Mouse (Mus musculus): ENCODE data around the gene Fitm2.
"Not testable (repeated sequence)": the region's sequence is repeated elsewhere in the genome, so short reads cannot be mapped to it uniquely, and the experiment has no call there.

Fitm2 gene

DNA sequence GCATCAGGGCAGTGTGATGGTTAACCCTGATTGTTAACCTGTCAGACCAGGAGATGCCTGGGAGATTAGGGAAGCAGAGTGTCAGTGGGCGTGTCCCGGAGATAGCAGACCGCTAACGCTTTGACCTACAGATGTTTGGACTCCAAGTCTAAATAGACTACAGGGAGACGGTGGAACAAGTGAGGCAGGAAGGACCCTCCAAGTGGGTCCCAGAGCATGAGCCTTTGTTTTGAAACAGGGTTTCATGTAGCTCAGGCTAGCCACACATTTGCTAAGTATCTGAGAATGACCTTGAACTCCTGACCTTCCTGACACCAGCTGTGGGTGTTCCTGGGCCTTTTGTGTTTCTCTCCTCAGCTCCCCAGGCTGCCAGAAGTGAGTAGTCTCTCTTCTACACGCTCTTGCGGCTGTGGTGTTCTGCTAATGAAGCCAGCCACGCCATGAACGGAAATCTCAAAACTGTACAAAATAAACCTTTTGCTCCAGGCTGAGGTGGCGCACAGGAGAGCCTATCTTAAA, 9.1 kb downstream of the Fitm2 start:
- no peak for DNase-seq (ENCODE audit: low spot score)

DNA sequence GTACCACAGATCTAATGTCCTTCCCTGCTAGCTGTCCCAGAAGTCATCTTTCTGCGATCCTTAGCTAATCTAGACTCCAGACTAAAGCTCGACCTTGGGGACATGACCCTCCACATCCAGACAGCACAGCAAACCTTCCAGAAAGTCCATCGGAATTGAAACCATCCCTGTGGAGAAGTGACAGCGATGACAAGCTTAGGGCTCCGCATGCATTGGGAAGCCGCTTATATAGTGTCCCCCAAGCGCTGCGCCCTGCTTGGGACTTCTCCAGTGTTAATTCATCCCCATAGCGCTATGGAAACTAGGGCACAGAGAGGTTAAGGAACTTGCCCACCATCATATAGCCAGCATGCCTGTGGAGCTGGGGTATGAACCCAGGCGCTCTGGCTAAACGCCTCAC, 9.6 kb downstream of the Fitm2 start:
- DNase-seq (ENCODE audit: low spot score), result no peak

DNA sequence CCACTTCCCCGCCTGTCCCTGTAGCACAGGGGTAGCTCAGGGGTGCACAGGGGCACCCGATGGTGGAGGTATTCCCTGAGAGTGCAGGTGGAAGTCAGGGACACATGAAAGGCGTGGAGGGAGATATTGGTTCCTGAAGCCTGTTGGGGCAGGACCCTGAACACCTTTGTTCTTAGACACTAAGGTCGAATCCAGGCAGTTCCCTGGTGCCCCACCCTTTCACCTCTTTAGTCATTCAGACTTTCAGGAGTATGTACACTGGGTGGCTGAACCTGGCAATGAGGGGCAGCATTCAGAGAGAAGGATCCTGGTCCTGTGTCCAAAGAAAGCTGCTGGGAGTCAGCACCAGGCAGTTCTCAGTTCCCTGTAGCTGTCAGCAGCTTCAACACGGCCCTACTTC, 10.0 kb downstream of the Fitm2 start:
- DNase-seq (ENCODE audit: low spot score), result no peak

DNA sequence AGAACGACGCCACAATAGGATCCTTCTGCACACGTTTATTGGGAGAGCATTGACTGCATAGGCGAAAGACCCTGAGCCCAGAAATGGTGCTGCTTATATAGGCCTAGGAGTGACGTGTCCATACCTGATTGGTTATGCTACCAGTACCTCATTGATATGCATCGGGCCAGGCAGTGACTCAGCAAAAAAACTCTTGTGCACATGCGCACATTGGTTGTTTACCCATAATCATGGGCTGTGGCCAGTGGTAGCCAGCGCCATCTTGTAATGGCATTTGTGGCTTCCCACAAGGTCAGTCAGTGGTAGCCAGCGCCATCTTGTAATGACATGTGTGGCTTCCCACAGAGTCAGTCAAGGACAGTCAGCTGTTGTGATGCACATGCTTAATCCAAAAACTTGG, 11.1 kb downstream of the Fitm2 start:
- not testable (repeated sequence) for DNase-seq (ENCODE audit: low spot score)

DNA sequence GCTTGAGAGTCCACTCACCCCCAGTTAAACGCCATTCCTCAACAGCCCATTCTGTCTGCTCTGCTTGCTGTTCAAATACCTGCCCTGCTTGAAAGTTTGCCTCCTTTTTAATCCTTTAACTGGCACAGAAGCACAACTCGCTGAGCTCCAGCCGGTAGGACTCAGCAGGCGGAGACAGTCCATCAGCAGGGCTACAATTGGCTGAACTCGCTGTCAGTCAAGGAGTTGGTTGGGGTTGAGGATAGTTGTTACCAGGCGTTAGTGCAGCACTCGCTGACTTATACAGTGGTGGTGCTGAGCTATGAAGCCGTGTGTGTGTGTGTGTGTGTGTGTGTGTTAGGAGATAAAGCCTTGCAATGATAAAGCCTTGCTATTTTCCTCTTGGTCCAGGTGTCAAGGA, 11.8 kb downstream of the Fitm2 start:
- DNase-seq (ENCODE audit: low spot score), result no peak

DNA sequence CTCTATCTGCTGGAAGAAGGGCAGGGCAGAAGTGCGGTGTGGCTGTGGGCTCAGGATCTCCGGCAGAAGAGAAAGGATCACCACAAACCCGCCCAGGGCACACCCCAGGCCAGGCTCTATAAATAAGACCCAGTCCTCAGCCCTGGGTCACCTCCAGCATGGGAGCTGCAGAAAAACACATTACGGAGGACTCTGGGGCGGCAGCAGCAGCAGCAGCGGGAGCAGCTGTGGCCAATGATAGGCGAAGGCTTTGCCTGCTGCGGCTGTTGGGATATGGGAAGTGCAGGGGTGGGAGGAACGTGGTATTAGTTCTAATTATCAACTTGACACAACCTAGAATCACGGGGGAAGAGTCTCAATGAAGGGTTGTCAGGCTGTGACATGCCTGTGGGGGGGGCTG, 13.0 kb downstream of the Fitm2 start:
- no peak for DNase-seq (ENCODE audit: low spot score)

DNA sequence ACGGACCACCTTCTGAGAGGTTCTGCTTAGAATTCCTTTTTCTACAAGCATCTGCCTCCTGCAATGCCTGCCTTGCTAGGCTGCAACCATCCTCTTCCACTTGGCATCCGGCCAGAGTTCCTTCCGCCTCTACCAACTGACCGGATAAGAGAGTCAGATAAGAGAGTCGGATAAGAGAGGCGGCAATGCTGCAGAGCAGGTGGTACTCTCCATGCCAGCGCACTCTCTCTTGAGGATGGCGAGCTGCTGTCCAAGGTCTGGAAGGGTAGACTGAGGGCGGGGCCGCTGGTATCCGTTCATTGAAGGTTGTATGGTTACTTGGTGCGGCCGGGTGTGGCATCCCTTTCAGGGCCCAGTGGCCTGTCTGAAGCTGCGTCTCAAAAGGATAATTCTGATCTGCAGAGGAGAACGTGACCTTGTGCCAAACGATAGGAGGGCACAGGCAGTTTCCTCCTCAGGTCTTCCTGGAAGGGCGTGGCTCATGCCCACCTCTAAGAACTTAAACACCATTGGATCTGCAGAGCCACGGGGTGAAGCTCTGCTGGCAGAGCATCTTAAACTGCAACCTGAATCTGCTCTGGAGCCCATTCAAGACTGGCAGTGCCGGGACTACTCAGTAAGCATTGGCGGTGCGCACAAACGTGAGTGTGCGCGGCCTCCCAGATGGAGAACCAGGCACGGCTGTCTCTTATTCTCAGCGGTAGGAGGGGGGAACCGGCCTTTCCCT, 13.7 kb downstream of the Fitm2 start:
- DNase-seq (ENCODE audit: low spot score), result no peak

DNA sequence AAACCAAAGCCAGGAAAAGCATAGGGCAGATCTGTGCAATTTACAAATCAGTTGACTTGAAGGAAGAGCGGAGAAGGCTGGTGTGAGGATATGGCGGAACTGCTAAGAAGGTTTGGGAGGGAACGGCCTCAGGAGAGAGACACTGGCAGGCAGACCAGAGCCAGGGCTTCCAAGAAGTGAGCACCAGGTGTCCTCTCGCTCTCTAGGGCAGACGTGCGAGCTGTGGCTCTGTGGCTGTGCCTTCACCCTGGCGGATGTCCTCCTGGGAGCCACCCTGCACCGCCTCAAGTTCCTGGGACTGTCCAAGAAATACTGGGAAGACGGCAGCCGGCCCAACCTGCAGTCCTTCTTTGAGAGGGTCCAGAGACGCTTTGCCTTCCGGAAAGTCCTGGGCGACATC, 19.1 kb downstream of the Fitm2 start:
- DNase-seq (ENCODE audit: low spot score), result no peak

DNA sequence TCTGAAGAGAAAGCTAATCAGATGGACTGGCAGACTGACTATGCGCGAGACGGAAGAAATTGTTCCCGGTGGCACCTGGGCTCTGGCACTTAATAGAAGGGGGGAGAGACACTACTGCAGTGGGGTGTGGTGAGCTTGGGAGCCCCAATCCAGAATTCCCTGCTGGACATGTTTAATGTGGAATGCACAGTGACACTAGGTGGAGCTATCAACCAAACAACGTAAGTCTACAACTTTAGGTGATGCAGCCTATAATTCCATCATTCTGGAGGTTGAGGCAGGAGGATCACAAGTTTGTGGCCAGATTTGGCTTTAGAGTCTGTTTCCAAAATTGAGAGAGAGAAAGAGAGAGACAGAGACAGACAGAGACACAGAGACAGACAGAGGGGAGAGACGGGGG, 19.7 kb downstream of the Fitm2 start:
- no peak for DNase-seq (ENCODE audit: low spot score)

DNA sequence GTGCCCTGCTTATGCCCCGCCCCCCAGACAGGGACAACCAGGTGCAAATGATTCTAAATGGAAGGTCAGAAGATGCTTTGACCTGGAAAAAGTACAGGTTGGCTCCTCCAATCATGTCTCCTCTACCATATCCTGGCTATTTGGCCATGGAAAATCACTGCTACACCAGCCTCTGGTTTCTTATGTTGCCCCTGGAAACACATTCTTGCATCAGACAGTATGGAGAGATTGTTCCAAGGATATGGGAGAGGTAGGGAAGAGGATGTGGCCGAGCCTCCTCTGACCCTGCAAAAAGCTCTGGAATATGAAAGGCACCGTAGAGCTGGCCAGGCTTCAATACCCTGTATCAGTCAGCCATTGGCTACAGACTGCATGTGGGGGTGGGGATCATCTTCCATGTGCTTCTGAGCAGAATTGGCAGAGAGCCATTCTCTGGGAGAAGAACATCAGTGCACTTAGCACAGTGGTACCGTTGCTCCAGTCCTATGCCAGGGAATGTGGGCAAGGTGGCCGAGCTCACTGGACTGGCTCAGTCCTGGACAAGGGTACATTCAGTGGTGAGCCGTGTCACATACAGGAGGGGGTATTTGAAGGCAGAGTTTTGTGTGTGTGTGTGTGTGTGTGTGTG, 21.6 kb downstream of the Fitm2 start:
- DNase-seq (ENCODE audit: low spot score), result no peak

DNA sequence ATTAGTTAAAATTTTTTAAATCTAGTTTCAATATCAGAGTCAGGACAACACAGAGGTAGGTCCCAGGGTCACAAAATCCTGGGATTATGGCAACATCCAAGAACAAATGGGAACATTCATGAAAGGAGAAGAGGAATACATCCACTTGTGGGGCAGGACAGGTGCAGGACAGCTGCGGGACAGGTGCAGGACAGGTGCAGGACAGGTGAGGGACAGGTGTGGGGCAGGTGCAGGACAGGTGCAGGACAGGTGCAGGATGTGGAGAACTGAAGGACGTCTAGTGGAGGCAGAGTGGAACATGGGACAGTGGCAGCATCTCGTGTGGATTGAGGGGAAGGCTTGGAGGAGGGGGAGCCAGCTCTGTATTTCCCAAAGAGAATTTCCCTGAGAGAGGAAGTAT, 23.2 kb downstream of the Fitm2 start:
- DNase-seq (ENCODE audit: low spot score), result no peak

DNA sequence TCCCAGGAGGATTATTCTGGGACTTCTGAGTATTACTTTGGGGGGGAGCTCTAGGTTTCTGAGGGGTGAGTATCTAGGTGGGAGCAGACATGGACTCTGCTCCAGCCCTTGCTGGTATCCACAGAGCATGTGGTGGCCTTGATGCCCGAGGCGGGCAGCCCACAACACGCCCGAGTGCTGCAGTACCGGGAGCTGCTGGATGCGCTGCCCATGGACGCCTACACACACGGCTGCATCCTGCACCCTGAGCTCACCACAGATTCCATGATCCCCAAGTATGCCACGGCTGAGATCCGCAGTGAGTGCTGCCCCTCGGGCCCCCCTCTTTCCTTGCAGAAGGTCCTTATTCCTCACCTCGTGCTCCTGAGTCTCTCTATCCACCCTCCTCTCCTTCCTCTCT, 25.1 kb downstream of the Fitm2 start:
- DNase-seq (ENCODE audit: low spot score), result no peak

DNA sequence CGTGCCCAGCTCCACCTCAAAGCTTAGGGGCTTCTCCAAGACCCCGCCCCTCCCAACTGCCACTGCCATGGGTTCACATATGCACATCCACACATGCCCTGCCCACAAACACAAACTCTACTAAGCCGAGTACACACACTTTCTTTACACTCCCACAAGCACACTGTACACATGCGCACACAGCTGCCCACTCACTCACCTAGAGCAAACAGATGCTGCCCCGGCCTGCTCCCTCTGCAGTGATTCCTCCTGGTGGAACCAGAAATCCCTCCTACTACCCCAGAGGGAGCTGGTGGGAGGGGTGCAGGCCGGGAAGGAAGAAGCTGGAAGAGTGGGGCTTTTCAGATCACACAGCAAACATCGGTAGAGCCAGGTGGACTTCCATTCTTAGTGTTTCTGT, 28.4 kb downstream of the Fitm2 start:
- DNase-seq (ENCODE audit: low spot score), result no peak

DNA sequence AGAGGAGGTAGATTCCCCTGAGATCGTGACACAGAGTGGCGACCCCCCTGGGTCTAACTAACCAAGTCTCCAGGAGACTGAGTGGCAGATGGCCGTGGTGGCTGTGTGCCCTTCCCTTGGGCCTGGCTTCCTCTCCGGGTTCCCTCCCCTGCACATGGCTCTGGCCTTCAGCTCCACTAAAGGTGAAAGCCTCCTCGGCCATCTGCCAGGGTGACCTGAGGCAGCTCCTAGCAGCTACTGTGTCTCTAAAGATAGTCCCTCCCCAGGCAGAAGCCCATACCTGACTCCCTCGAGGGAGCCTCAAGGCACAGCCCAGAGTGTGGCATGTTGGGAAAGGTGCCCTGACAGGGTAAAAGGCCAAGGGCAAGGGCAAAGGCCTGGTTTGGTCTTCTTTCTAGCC, 28.9 kb downstream of the Fitm2 start:
- no peak for DNase-seq (ENCODE audit: low spot score)

DNA sequence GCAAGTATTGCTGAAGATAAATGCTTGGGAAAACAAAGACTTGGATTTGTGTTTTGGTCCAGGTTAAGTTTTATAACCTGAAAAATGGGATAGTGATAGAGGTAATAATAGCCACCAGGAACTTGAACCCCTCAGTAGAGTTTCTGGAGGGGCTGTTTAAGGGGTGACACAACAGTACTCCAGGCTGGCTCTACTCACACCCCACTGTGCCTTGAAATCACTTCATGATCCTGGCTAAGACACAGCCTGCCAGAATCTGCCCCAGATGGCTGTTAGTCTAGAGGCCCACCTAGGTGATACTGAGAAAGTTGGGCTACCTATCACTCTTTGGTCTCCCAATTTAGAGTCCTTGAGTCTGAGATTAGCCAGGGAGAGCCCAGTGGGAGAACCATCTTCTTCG, 32.9 kb downstream of the Fitm2 start:
- no peak for DNase-seq (ENCODE audit: low spot score)

DNA sequence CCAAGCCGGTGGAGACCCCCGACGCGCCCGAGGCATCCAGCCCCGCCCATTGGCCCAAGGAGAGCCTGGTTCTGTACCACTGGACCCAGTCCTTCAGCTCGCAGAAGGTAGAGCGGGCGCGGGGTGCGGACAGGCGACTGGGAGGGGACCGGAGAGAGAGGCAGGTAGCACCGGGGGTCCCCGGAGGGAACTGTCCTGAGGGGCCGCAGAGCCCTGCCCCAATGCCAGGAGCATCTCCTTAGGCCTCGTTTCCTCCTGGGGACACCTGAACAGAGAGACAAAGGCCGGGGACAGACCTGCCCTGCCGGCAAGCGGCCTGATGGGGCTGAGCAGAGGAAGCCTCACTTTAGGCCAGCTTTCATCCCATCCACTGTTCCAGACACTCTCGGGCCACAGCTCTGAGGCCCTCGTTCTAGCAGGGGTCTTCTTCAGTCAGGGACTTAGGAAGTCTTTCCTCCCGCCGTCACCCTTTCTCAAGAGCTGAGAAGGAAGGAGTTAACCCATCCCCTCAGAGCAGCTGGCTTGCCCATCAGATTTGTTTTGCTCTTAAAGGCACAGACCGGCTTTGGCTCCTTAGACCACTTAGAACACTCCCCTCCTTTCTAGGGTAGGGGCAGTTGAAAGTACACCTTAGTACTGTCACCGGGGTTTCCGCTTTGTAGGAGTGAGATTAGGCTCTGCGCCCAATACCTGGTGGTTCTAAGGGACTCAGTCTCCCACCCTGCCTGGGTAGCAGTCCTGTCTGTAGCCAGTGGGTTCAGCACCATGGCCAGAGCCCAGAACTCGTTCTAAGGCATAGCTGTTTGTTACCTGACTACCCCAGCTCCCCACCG, 33.6 kb downstream of the Fitm2 start:
- DNase-seq (ENCODE audit: low spot score), result no peak

DNA sequence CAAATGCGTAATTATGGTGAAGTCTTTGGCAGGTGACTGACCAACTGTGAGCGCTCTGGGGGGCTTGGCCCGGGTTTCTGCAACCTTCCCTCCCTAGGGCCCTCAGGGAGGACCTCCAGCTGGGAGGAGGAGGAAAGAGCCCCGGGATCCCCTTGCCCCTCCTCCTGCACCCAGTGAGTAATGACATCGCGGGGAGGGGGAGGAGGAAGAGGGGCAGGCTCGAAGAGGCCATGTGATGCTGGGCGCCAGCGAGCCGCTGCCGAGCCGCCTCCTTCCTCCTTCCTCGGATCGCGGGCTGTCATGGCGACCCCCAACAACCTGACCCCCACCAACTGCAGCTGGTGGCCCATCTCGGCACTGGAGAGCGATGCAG, 34.2 kb downstream of the Fitm2 start, which contains the start of gene Gdap1l1:
Gdap1l1 (plus strand) TSS at position 231 of the 373 bp plus-strand sequence.
- DNase-seq (ENCODE audit: low spot score), result no peak

DNA sequence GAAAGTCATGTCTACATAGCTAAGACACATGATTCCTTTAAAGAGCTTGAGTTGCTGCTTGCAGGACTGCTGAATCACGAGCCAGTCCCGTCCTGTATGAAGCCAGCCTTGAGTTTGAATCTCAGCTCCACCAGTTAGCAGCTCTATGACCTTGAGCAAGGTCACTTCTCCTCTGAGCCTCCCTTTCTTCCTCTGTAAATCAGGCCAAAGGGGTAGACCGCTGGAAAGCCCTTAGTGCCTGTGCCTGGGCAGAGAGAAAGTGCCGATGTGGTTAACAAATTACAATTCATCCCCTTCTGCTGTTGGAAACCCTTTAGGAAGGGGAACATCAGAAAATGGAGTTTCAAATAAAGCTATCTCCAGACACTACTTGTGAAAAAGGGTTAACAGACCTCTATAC, 34.6 kb downstream of the Fitm2 start:
- no peak for DNase-seq (ENCODE audit: low spot score)

DNA sequence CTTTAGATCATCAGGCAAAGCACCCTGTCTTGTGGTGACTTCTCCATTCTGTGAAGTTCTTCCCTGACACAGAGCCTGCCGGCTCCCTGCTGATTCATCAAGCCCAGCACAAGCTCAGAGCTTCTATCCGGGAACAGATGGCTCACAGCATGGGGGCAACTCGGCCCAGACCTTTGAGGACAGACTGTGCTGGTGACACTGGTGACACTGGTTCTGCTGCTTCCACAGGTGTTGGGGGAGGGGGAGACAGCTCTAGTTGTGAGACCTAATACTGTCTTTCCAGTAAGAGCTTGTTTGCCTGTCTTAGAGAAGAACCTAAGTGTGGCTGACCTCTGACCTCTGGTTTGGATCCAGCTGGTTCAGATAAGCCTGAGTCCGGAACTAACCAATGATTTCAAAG, 38.5 kb downstream of the Fitm2 start:
- DNase-seq (ENCODE audit: low spot score), result no peak

DNA sequence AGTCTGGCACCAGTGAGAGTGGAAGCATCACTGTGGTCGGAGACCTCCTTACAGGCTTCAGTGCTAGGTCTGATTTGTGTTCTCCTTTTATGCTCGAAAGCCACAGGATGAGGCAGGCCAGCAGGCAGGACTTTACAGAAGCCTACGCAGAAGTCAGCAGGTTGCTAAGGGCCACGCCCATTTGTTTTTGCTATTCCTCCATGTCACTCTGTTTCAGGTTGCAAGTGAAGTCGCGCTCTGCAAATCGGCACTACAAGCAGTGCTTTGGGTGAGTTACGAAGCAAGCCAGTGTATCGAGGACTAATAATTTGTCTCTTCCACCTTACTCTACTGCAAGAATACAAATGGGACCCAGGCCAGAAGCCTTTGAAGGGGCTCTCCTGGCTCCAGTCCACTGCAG, 41.1 kb downstream of the Fitm2 start:
- DNase-seq (ENCODE audit: low spot score), result no peak

DNA sequence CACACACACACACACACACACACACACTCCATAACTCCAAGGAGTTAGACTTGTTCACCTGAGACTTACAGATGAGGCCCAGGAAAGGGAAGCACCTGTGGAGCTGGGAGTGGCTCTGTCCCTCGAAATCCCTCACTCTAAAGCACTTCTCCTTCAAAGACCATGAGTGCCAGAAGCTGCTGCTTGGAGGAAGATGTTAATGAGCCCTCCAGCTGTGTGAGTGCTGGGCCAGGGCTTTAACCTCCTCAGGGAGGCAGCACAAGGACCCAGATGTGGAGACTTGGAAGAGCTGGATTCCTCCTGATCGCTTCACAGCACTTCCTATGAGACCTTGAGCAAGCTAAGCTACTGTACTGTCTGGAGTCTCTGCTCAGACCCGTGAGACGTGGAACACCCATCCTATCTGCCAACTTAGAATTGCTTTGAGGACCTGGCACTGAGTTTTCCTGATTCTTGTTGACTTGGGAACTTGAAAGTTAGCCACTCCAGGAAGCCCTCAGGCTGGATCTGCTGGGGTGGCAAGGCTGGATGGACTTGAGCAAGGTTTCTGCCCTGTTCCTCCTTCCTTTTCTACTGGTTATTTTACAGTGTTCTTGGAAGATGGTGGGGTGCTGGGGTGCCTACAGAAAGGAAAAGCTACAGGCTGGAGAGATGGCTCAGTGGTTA, 44.0 kb downstream of the Fitm2 start:
- no peak for DNase-seq (ENCODE audit: low spot score)

DNA sequence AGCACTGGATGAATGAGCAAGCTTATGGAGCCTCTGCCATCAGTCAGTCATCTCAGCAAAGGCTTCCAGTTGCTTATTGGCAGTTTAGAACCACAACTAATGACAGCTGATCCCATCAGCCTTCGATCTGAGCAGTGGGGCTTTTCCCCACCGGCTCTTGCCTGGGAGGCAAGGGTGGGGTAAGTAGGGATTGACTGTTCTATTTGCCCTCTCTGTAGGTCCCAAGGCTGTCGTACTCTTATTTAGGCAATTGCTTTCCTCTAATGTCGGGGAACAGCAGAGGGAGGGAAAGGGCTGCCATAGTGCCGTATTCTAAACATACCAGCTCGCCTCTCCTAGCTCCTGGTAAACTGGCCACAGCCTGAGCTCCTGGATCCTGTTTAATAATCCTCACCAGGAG, 47.8 kb downstream of the Fitm2 start, which contains the start of gene Oser1:
Oser1 (minus strand) TSS at position 101 of the 400 bp plus-strand sequence.
- DNase-seq (ENCODE audit: low spot score), result no peak

Data from c-Kit-positive CD71-positive TER-119-positive erythroid progenitor cells, embryonic 14.5 days (primary cell).